Mouse (Mus musculus) thymus, postnatal 36 days (tissue): Measurements from ENCODE around the gene Fzd9.
A peak's percentile ranks its signal among the peaks of the same experiment; 100 is the strongest.
"Not testable (repeated sequence)": the region's sequence is repeated elsewhere in the genome, so short reads cannot be mapped to it uniquely, and the experiment has no call there.

Source experiments
- DNase-seq, 2 experiments: peaks; one replicate each; pipeline ENCODE4 v3.0.0; 2022; ENCODE audit warnings: mixed read lengths in 2 of 2

Gene Fzd9

GRCm38 (mm10) chr5:135247337-135247736, 3.7 kb downstream of the Fzd9 start:
- no peak for DNase-seq

DNA sequence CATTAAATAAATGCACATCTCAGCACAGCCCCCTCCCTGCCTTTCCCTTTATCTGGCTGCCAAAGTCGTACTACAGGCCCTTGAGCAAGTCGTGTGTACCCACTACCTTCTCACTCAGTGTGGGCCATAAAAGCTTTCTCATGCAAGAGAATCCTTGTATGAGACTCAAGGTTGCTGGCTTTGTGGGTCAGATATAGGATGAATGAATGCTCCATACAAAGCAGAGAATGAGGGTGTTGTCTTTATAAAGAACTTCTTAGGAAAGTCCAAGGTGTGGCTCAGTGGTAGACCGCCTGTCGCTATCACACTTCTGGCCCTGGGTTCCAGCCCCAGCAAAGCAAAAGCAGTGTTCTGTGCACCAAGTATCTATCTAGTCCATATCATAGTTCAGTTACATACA, 4.5 kb downstream of the Fzd9 start:
- no peak for DNase-seq

GRCm38 (mm10) chr5:135243166-135243565, 7.9 kb downstream of the Fzd9 start:
- no peak for DNase-seq

DNA sequence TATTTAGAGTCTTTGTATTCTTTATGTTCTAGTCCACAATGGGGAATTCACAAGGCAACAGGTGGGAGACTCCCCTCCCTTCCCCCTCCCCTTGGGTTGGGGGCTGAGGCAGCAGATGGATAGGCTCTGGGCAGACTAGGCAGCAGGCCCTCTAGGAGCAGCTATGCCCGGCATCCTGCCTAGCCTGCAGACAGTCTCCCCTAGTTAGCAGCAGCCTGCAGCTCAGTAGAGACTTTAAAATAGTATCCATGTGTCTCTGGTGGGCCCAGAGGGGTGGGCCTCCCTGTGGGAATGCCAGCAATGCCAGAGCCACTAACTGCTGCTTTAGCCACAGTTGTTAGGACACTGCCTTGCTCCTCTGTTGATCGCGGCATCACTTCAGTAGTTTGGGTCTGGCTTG, 8.4 kb downstream of the Fzd9 start:
- DNase-seq, result no peak

DNA sequence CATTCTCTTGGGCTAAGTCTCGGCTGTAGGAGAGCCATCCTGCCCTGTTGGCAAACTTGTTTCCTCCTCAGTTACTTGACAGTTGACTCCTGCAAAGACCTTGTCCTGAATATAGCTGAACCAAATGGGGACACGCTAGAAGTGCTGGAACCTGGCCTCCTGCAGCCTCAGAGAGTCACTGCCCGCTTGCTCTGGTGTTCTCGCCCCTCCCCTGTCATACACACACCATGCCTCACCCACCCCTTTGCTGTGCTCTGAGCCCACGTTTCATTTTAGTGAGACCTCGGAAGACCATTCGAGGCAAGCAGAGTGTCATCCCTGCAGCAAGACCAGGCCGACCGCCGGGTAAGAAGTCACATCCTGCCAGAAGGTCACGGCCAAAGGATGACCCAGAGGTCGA, 8.9 kb downstream of the Fzd9 start:
- DNase-seq, result no peak

DNA sequence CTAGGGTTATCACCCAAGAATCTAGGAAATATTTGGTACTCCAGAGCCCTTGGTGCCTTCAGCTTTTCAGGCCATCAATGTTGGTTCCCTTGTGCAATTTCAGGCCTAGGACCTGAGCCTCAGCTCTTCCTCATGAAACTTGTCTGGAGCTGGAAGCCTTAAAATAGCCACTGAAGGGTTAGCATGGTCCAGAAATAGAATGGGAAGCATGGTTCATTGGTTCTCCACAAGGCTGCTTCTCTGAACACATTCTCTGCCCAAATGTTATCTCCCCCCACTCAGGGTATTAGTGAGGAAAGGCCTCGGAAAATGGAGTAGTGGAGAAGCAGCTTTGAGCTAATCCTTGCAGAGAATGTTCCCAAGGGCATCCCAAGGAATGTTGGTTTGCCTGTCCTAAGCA, 9.6 kb downstream of the Fzd9 start:
- no peak for DNase-seq

DNA sequence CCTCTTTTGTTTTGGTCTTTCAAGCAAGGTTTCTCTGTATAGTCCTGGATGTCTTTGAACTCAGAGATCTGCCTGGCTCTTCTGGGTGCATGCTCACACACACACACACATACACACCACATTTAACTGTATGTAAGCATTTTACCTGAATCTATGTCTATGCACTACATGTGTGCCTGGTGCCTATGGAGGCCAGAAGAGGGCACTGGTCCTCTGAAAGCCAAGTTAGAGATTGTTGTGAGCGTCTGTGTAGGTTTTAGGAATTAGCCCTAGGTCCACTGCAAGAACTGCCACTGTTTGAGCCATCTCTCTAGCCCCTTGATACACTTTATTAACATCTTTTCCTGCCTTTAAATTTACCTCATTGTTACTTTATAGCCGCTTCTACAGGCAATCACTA, 12.2 kb downstream of the Fzd9 start:
- no peak for DNase-seq

DNA sequence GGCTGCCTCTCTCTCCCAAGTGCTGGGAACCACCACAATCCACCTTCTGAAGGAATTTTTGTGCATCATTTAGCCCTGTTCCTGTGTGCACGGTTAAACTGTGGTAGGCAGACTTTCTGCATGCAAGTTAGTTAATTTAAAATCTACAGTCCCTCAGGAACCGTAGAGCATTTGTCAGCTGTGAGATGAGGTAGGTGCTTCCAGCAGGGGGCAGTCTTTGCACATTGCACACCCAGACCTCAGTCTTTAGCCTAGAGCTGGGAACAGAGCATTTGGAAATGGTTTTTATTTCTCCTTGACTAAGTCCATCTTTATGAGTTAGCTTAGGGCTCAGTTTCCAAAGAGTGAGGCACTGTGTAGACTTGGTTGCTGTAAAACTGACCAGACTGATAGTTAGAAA, 14.5 kb downstream of the Fzd9 start:
- peak; percentile 41 to 52 for DNase-seq

GRCm38 (mm10) chr5:135233166-135233920, 17.7 kb downstream of the Fzd9 start:
- no peak for DNase-seq

DNA sequence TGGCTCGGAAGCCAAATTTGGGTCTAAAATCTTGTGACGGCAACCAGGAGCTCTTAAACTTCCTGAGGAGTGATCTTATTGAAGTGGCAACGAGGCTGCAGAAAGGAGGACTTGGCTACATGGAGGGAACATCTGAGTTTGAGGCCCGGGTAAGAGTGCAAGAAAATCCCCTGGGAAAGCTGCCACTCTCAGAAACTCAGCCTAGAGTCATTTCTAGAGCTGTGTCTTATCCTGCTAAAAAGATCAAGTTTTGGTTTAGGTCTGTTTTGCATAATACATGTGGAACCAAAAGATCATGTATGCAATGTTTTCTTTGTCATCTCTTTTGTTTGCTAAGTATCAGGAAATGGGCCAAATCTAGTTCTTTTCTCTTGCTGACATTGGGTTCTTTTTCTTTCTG, 20.8 kb downstream of the Fzd9 start:
- no peak for DNase-seq

DNA sequence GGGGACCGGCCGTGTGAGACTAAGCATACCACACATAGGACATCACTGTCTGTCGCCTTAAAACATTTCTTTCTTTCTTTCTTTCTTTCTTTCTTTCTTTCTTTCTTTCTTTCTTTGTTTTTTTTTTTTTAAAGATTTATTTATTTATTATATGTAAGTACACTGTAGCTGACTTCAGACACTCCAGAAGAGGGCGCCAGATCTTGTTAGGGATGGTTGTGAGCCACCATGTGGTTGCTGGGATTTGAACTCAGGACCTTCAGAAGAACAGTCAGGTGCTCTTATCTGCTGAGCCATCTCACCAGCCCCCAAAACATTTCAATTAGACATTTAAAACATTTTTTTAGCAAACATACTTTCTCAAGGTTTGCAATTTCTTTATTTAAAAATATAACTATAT, 25.2 kb downstream of the Fzd9 start:
- not testable (repeated sequence) for DNase-seq

DNA sequence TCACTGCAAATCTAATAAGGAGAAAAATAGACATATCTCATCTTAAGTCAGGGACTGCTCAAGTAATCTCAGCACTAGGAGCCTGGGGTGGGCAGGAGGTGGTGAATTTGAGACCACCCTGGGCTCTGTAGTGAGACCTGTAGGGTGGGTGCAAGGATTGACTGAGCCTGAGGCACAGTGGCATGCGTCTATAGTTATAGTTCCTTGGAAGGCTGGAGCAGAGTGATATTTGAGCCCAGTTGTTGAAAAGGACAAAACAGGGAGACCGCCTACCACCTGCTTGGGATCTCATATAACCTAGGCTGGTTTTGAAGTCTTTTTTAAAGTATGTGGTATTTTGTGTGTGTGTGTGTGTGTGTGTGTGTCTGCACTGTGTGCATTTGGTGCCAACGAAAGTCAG, 26.9 kb downstream of the Fzd9 start:
- no peak for DNase-seq

GRCm38 (mm10) chr5:135222066-135222465, 29.0 kb downstream of the Fzd9 start:
- DNase-seq, result no peak

GRCm38 (mm10) chr5:135220941-135221340, 30.1 kb downstream of the Fzd9 start:
- DNase-seq, result no peak

- DNase-seq, result no peak
Measured at GRCm38 (mm10) chr5:135216871-135217270, 34.2 kb downstream of the Fzd9 start.

DNA sequence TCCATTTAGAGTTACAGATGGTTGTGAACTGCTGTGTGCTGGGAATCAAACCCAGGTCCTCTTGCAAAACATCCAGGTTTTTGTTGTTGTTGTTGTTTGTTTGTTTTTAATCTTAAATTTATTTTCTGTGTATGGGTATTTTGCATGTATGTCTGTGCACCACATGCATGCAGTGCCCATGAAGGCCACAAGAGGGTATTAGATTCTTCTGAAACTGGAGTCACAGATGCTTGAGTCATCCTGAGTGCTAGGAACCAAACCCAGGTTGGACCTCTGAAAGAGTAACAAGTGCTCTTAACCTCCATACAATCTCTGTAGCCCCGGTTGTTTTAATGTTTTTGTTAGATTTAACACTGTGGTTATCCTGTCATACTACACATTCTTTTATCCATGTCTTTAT, 42.8 kb downstream of the Fzd9 start:
- no peak for DNase-seq

DNA sequence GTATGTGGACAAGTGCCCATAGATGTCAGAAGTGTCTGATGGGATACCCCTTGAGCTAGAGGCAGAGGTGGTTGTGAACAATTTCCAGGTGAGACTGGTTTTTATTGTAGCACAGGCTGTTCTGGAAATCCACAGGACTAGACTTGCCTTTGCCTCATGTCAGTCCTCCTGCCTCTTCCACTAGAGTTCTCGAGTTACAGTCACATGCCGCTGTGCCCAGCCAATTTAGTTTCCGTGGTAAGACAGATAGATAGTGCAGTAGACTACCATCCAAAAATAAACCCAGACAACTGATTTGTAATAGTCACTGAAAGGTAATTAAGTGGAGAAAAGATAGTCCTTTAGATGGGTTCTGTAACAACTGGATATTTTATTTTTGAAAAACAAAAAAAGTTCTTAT, 48.3 kb downstream of the Fzd9 start:
- DNase-seq, result no peak
